Mouse (Mus musculus) neural tube, embryonic 15.5 days (tissue): Measurements from ENCODE around the gene Pde6g. TPM values are rescaled to one million over a fixed set of nuclear protein-coding genes. Genes with fewer than 3 reads are reported as not detected.

Experiments used
- ATAC-seq: fragments of 200-750 bp; cut with Nextera tagmentation; 2 replicates; pipeline ENCODE4 v1.8.0; 2017; ENCODE audit warnings: mild to moderate bottlenecking, moderate TSS enrichment, moderate library complexity; ENCODE audit not compliant: low FRiP score
- H3K27ac ChIP-seq: fragments of 300-500 bp; sonication (generic); replicated peaks from 2 replicates; pipeline ENCODE4 v1.5.1; 2015; ENCODE audit warnings: mild to moderate bottlenecking, inconsistent platforms
- H3K27me3 ChIP-seq: fragments of 300-500 bp; sonication (generic); replicated peaks from 2 replicates; pipeline ENCODE4 v1.6.1; 2015; ENCODE audit warnings: inconsistent platforms
- H3K36me3 ChIP-seq: fragments of 300-500 bp; sonication (generic); 2 replicates; pipeline ENCODE4 v1.6.1; 2015; ENCODE audit warnings: inconsistent platforms
- H3K4me1 ChIP-seq: fragments of 300-500 bp; sonication (generic); 2 replicates; pipeline ENCODE4 v1.6.1; 2015; ENCODE audit warnings: inconsistent platforms
- H3K4me2 ChIP-seq: fragments of 300-500 bp; sonication (generic); 2 replicates; pipeline ENCODE4 v1.6.1; 2015; ENCODE audit warnings: inconsistent platforms, mild to moderate bottlenecking, moderate library complexity
- H3K4me3 ChIP-seq: fragments of 300-500 bp; sonication (generic); replicated peaks from 2 replicates; pipeline ENCODE4 v1.5.1; 2015; ENCODE audit warnings: mild to moderate bottlenecking, inconsistent platforms
- H3K9ac ChIP-seq: fragments of 300-500 bp; sonication (generic); replicated peaks from 2 replicates; pipeline ENCODE4 v1.6.1; 2015; ENCODE audit warnings: mild to moderate bottlenecking, inconsistent platforms
- H3K9me3 ChIP-seq: fragments of 300-500 bp; sonication (generic); replicated peaks from 2 replicates; pipeline ENCODE4 v1.6.1; 2016; ENCODE audit warnings: inconsistent platforms
- WGBS: fragments of 180-500 bp; shearing (Covaris S2); methylation state at CpG from one replicate; pipeline ENCODE4 v1.1.7; 2015; ENCODE audit warnings: mixed read lengths; 5-methylcytosine and 5-hydroxymethylcytosine counted together
- polyA plus RNA-seq: library from polyadenylated mRNA; unstranded; fragments of >200 nt; fragmentation: Nextera tagmentation; extraction: Ambion mirVana; gene quantifications from 2 replicates; pipeline ENCODE4 v1.2.1, GENCODE M21; 2015

The Pde6g gene
- polyA plus RNA-seq, 1 experiment from 2014 or later = 0.09 TPM

DNA sequence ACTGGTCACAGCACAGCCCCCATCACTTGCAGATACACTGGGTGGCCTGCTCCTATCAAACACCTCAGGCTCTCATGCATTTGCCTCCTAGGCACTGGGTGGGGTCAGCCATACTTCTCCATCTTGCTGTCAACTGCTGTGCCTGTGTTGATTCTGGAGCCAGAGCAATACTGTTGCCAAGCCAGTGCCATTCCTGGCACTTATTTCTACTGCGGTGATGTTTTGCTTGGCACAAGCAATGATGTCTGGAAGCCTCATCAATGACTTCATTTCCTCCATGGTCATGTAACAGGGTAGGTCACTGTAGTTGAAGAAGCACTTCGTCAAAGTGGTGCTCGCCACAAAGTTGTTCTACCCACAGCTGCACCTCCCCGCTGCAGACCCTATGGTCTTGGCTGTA is 12.2 kb upstream of the Pde6g start:
- no peak overlapping the region for H3K4me3 ChIP-seq
- H3K4me2 ChIP-seq = peak overlapping the region; percentile 93; the same call in 1 of the 2 replicates
- H3K4me1 ChIP-seq = peaks cover 38% of the 10 kb centered on the region
- ATAC-seq = no peak
- 95% methylated on average over 4 of the region's 4 CpGs for WGBS
- H3K9ac ChIP-seq = no peak overlapping the region
- no peak overlapping the region for H3K27ac ChIP-seq
- peaks cover 59% of the 10 kb centered on the region for H3K36me3 ChIP-seq
- no peaks in the 10 kb centered on the region for H3K27me3 ChIP-seq
- no peaks in the 10 kb centered on the region for H3K9me3 ChIP-seq

DNA sequence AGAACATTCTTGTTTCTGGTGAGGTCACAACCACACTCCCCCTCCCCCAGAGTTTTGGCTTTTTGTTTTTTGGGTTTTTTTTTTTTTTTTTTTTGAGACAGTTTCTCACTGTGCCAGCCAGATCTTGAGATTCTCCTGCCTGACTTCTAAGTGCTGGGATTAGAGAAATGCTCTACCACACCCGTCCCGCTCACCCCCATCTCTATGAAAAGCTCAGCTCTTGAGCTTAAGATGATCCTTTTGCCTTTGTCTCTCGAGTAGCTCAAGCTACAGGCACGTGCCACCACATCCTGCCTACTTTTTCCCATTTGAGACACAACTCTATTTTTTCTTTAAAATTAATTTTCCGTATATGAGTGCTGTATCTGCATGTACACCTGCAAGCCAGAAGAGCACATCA is 11.1 kb upstream of the Pde6g start:
- no peak overlapping the region for H3K4me2 ChIP-seq
- peaks cover 55% of the 10 kb centered on the region for H3K36me3 ChIP-seq
- H3K4me3 ChIP-seq = no peak overlapping the region
- no peak overlapping the region for H3K9ac ChIP-seq
- 94% methylated on average over 5 of the region's 5 CpGs for WGBS
- H3K27me3 ChIP-seq = no peaks in the 10 kb centered on the region
- no peak overlapping the region for H3K27ac ChIP-seq
- peaks cover 41% of the 10 kb centered on the region for H3K4me1 ChIP-seq
- ATAC-seq = no peak
- no peaks in the 10 kb centered on the region for H3K9me3 ChIP-seq

- Histone ChIP-seq H3K4me2 (no peak overlapping the region), H3K9me3 (no peaks in the 10 kb centered on the region), H3K9ac (no peak overlapping the region), H3K27me3 (no peaks in the 10 kb centered on the region), H3K4me3 (no peak overlapping the region), H3K27ac (no peak overlapping the region), H3K36me3 (peaks cover 52% of the 10 kb centered on the region), H3K4me1 (peaks cover 42% of the 10 kb centered on the region)
- ATAC-seq = no peak
- WGBS = 86% methylated on average over 2 of the region's 2 CpGs
These were observed 10.2 kb upstream of the Pde6g start for GRCm38 (mm10) chr11:120463536-120463935.

GRCm38 (mm10) chr11:120458847-120459597 is 5.7 kb upstream of the Pde6g start:
- peak overlapping the region; percentile 100 for H3K9ac ChIP-seq
- 75% methylated on average over 6 of the region's 6 CpGs for WGBS
- ATAC-seq = no peak
- peaks cover 30% of the 10 kb centered on the region for H3K4me1 ChIP-seq
- H3K4me2 ChIP-seq = peak overlapping the region; percentile 83
- H3K9me3 ChIP-seq = no peaks in the 10 kb centered on the region
- peak overlapping the region; percentile 99 for H3K4me3 ChIP-seq
- peaks cover 47% of the 10 kb centered on the region for H3K36me3 ChIP-seq
- no peaks in the 10 kb centered on the region for H3K27me3 ChIP-seq
- H3K27ac ChIP-seq = no peak overlapping the region

DNA sequence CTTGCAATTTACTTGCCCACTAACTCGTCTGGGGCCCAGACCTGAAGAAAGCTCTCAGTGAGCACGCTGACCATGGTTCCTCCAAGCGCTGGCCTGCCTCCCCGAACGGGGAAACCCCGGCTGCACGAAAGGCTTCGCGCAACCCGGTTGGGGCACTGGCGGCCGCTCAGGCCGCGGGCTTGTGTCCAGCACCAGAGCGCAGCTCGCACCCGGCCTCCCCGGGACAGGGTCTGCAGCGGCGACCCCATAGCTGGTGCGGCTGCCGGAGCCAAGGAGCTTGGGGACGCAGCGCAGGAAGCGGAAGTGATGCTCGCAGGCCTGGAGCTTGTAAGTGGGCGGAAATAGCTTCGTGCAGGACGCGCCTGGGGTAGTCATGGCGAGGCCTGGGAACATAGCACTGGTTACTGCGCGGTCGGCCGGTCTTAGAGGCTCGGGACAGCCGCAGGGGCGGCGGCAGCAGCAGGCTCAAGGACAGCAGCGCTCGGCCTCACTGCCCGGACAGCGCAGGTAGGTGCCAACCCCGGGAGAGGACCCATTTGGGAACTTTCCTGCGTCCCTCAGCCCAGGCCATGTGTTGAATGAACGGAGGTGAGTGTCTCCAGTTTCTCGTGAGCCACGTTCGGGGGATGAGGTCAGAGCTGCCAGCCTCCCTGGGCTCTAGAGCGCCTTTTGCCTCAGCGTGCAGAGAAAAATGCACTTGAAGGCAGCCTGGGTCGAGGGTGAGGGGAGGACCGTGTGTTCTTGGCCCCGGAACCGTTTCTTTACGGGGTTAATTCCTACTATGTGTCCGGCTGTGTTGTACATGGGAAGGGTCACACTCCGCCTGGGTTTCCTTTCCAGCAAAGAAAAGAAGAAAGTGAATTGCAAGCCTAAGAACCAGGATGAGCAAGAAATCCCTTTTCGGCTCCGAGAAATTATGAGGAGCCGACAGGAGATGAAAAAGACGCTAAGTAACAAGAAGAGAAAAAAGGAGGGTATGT is 4.8 kb upstream of the Pde6g start, which contains the start of the genes Oxld1 and Ccdc137:
Gene Oxld1 (minus strand): TSS at position 297 of the 980 bp plus-strand sequence.
Gene Ccdc137 (plus strand): TSS at position 344 of the 980 bp plus-strand sequence.
- WGBS = 4% methylated on average over 62 of the region's 62 CpGs
- peak; percentile 88 for ATAC-seq
- Histone ChIP-seq H3K4me3 (peak within 1 kb of the TSS; percentile 99), H3K36me3 (peaks cover 38% of the 10 kb centered on the region), H3K9ac (peak within 1 kb of the TSS; percentile 100), H3K4me1 (peaks cover 30% of the 10 kb centered on the region), H3K27ac (peak within 1 kb of the TSS; percentile 87), H3K4me2 (peak within 1 kb of the TSS; percentile 83), H3K9me3 (no peaks in the 10 kb centered on the region), H3K27me3 (no peaks in the 10 kb centered on the region)

DNA sequence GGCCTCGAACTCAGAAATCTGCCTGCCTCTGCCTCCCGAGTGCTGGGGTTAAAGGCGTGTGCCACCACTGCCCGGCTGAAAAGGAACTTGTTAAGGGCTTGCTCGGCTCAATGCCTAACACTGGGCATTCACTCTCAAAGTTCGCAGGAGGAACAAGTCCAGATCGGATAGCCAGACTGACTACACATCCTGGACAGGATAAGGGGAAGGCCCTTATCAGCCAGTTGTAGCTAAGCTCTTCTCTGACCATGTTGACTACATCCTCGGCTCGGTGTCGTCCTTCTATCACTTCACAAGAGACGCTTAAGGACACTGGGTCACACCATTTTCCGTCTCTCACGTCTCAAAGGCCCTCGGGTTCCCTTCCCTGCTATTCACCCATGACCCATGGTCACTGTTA is 4.1 kb upstream of the Pde6g start:
- H3K4me1 ChIP-seq = peaks cover 30% of the 10 kb centered on the region
- H3K4me3 ChIP-seq = peak overlapping the region; percentile 99
- H3K9ac ChIP-seq = peak overlapping the region; percentile 100
- peak overlapping the region; percentile 87 for H3K27ac ChIP-seq
- H3K4me2 ChIP-seq = peak overlapping the region; percentile 83
- 0 out of 2 replicates have a peak, but pooled peaks have one; percentile 2 for ATAC-seq
- peaks cover 31% of the 10 kb centered on the region for H3K36me3 ChIP-seq
- 37% methylated on average over 14 of the region's 14 CpGs for WGBS
- no peaks in the 10 kb centered on the region for H3K27me3 ChIP-seq
- no peaks in the 10 kb centered on the region for H3K9me3 ChIP-seq

- no peaks in the 10 kb centered on the region for H3K9me3 ChIP-seq
These were observed 2.1 kb upstream of the Pde6g start for GRCm38 (mm10) chr11:120455413-120455812.

GRCm38 (mm10) chr11:120454965-120455364 is 1.7 kb upstream of the Pde6g start:
- WGBS = 94% methylated on average over 4 of the region's 4 CpGs
- Histone ChIP-seq H3K9me3 (no peaks in the 10 kb centered on the region), H3K9ac (no peak overlapping the region), H3K27me3 (no peaks in the 10 kb centered on the region), H3K27ac (no peak overlapping the region), H3K4me2 (no peak overlapping the region), H3K36me3 (peaks cover 11% of the 10 kb centered on the region), H3K4me3 (no peak overlapping the region), H3K4me1 (peaks cover 25% of the 10 kb centered on the region)
- no peak for ATAC-seq

More at GRCm38 (mm10) chr11:120455413-120455812, 2.1 kb upstream of the Pde6g start:
- no peaks in the 10 kb centered on the region for H3K27me3 ChIP-seq
- H3K9ac ChIP-seq = no peak overlapping the region
- H3K4me1 ChIP-seq = peaks cover 26% of the 10 kb centered on the region
- WGBS = 96% methylated on average over 7 of the region's 7 CpGs
- H3K4me2 ChIP-seq = no peak overlapping the region
- H3K36me3 ChIP-seq = peaks cover 13% of the 10 kb centered on the region
- no peak for ATAC-seq
- H3K4me3 ChIP-seq = no peak overlapping the region
- H3K27ac ChIP-seq = no peak overlapping the region

GRCm38 (mm10) chr11:120452246-120452645 is 1.1 kb downstream of the Pde6g start:
- no peak for ATAC-seq
- Histone ChIP-seq H3K4me3 (no peak overlapping the region), H3K27ac (no peak overlapping the region), H3K27me3 (no peaks in the 10 kb centered on the region), H3K4me2 (no peak overlapping the region), H3K9me3 (no peaks in the 10 kb centered on the region), H3K9ac (no peak overlapping the region), H3K36me3 (peaks cover 5% of the 10 kb centered on the region; the same call in 1 of the 2 replicates), H3K4me1 (peaks cover 6% of the 10 kb centered on the region)
- WGBS = 65% methylated on average over 3 of the region's 3 CpGs

GRCm38 (mm10) chr11:120447179-120447578 is 6.1 kb downstream of the Pde6g start:
- no peak for ATAC-seq
- 80% methylated on average over 7 of the region's 7 CpGs for WGBS
- no peaks in the 10 kb centered on the region for H3K36me3 ChIP-seq
- H3K27ac ChIP-seq = no peak overlapping the region
- no peaks in the 10 kb centered on the region for H3K27me3 ChIP-seq
- no peak overlapping the region for H3K4me2 ChIP-seq
- no peak overlapping the region for H3K4me3 ChIP-seq
- H3K9ac ChIP-seq = no peak overlapping the region
- H3K9me3 ChIP-seq = no peaks in the 10 kb centered on the region
- no peaks in the 10 kb centered on the region for H3K4me1 ChIP-seq

- no peaks in the 10 kb centered on the region for H3K36me3 ChIP-seq
- H3K4me1 ChIP-seq = no peaks in the 10 kb centered on the region
- no peak for ATAC-seq
- no peak overlapping the region for H3K4me3 ChIP-seq
- H3K9me3 ChIP-seq = no peaks in the 10 kb centered on the region
- H3K9ac ChIP-seq = no peak overlapping the region
- WGBS = 89% methylated on average over 3 of the region's 3 CpGs
- H3K4me2 ChIP-seq = no peak overlapping the region
- no peak overlapping the region for H3K27ac ChIP-seq
- no peaks in the 10 kb centered on the region for H3K27me3 ChIP-seq
These were observed 7.8 kb downstream of the Pde6g start for GRCm38 (mm10) chr11:120445475-120445874.
